Mouse (Mus musculus): ENCODE measurements at regions not wholly inside any gene's neighbourhood (a gene's known extent, or its start where the extent isn't known, plus 50 kb on each side); places are given as distances from the start of the nearest gene placed in this dataset.
A peak's percentile ranks its signal among the peaks of the same experiment; 100 is the strongest.
"Not testable (repeated sequence)": the region's sequence is repeated elsewhere in the genome, so short reads cannot be mapped to it uniquely, and the experiment has no call there.

DNA sequence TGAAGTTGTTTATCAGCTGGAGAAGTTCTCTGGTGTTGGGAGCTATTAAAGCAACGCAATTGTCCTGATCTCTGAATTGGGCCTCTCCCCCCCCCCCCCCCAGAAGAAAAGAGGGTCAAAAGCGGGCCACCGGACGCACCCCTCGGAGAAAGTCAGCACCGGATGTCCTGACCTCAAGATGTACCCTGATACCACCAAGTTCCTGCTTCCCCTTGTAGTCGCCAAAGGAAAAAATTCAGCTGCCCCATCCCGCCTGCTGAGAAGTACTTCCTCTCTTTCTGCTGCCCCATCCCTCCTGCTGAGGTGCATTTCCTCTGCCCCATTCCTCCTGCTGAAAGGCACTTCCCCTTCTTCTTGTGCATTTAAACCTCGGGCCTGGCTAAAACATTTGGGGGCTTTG lies 1191.1 kb upstream of the 1700008P02Rik start:
- not testable (repeated sequence) for H3K27me3 ChIP-seq (ENCODE audit: control insufficient read depth, insufficient read depth, low read depth, low read length); ATAC-seq (ENCODE audit: low read depth); H3K4me2 ChIP-seq (ENCODE audit: low read depth, low read length); H3K4me1 ChIP-seq (replicated peaks; ENCODE audit: control insufficient read depth, insufficient read depth, low read length); H3K27ac ChIP-seq (ENCODE audit: low read length); H3K36me3 ChIP-seq (ENCODE audit: control insufficient read depth, insufficient read depth, low read length); H3K9ac ChIP-seq (ENCODE audit: low read length); H3K4me3 ChIP-seq (ENCODE audit: low read length); H3K9me3 ChIP-seq (ENCODE audit: control insufficient read depth, low read length)
- 89% methylated on average over 9 of the region's 9 CpGs for WGBS

- H3K9ac ChIP-seq (ENCODE audit: low read length); H3K4me1 ChIP-seq (replicated peaks; ENCODE audit: control insufficient read depth, insufficient read depth, low read length); H3K27me3 ChIP-seq (ENCODE audit: control insufficient read depth, insufficient read depth, low read depth, low read length); H3K4me3 ChIP-seq (ENCODE audit: low read length); H3K36me3 ChIP-seq (ENCODE audit: control insufficient read depth, insufficient read depth, low read length); ATAC-seq (ENCODE audit: low read depth); H3K9me3 ChIP-seq (ENCODE audit: control insufficient read depth, low read length); H3K4me2 ChIP-seq (ENCODE audit: low read depth, low read length); H3K27ac ChIP-seq (ENCODE audit: low read length): not testable (repeated sequence)
- WGBS = 71% methylated on average over 2 of the region's 2 CpGs
These were observed 1184.9 kb upstream of the 1700008P02Rik start for GRCm38 (mm10) chr3:7805121-7805520.

DNA sequence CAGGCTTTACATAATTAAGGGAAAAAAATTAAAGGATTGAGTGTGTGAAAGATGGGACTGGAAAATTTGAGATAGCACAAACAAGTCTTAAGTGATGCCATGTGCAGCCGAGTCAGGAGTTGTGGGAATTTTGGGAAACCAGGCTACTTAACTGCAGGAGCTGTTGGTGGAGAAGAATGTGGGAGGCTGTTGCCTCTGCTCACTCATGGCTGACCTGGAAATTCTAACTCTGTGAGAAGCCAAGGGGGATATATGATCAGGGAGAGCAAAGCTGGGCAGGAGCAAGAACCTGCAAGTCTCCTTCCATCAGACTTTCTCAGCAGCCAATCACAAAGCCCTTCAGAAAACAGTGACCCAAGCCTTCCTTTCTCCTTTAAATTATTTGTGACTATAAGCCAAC lies 1184.0 kb upstream of the 1700008P02Rik start:
- H3K4me1 ChIP-seq (replicated peaks; ENCODE audit: control insufficient read depth, insufficient read depth, low read length) = no peaks in the 10 kb centered on the region
- no peaks in the 10 kb centered on the region for H3K36me3 ChIP-seq (ENCODE audit: control insufficient read depth, insufficient read depth, low read length)
- no peak overlapping the region for H3K4me3 ChIP-seq (ENCODE audit: low read length)
- no peaks in the 10 kb centered on the region for H3K9me3 ChIP-seq (ENCODE audit: control insufficient read depth, low read length)
- H3K27me3 ChIP-seq (ENCODE audit: control insufficient read depth, insufficient read depth, low read depth, low read length) = no peaks in the 10 kb centered on the region
- ATAC-seq (ENCODE audit: low read depth) = no peak
- H3K9ac ChIP-seq (ENCODE audit: low read length) = no peak overlapping the region
- H3K27ac ChIP-seq (ENCODE audit: low read length) = no peak overlapping the region
- WGBS = 67% methylated on average over 1 of the region's 1 CpGs
- no peak overlapping the region for H3K4me2 ChIP-seq (ENCODE audit: low read depth, low read length)

GRCm38 (mm10) chr3:7799486-7799885 lies 1179.2 kb upstream of the 1700008P02Rik start:
- Histone ChIP-seq H3K27me3 (ENCODE audit: control insufficient read depth, insufficient read depth, low read depth, low read length) (no peaks in the 10 kb centered on the region), H3K4me2 (ENCODE audit: low read depth, low read length) (no peak overlapping the region), H3K9ac (ENCODE audit: low read length) (no peak overlapping the region), H3K4me1 (replicated peaks; ENCODE audit: control insufficient read depth, insufficient read depth, low read length) (no peaks in the 10 kb centered on the region), H3K9me3 (ENCODE audit: control insufficient read depth, low read length) (no peaks in the 10 kb centered on the region), H3K4me3 (ENCODE audit: low read length) (no peak overlapping the region), H3K27ac (ENCODE audit: low read length) (no peak overlapping the region), H3K36me3 (ENCODE audit: control insufficient read depth, insufficient read depth, low read length) (no peaks in the 10 kb centered on the region)
- no peak for ATAC-seq (ENCODE audit: low read depth)
- 80% methylated on average over 4 of the region's 4 CpGs for WGBS

- Histone ChIP-seq H3K4me1 (replicated peaks; ENCODE audit: control insufficient read depth, insufficient read depth, low read length) (no peaks in the 10 kb centered on the region), H3K9me3 (ENCODE audit: control insufficient read depth, low read length) (no peaks in the 10 kb centered on the region), H3K36me3 (ENCODE audit: control insufficient read depth, insufficient read depth, low read length) (no peaks in the 10 kb centered on the region), H3K9ac (ENCODE audit: low read length) (no peak overlapping the region), H3K4me3 (ENCODE audit: low read length) (no peak overlapping the region), H3K27me3 (ENCODE audit: control insufficient read depth, insufficient read depth, low read depth, low read length) (no peaks in the 10 kb centered on the region), H3K4me2 (ENCODE audit: low read depth, low read length) (no peak overlapping the region), H3K27ac (ENCODE audit: low read length) (no peak overlapping the region)
- 80% methylated on average over 5 of the region's 5 CpGs for WGBS
- no peak for ATAC-seq (ENCODE audit: low read depth)
These were observed 1167.4 kb upstream of the 1700008P02Rik start for GRCm38 (mm10) chr3:7787665-7788064.

- H3K4me3 ChIP-seq (ENCODE audit: low read length) = no peak overlapping the region
- WGBS = 89% methylated on average over 2 of the region's 2 CpGs
- no peak for ATAC-seq (ENCODE audit: low read depth)
These were observed 1164.9 kb upstream of the 1700008P02Rik start for GRCm38 (mm10) chr3:7785096-7785495.

DNA sequence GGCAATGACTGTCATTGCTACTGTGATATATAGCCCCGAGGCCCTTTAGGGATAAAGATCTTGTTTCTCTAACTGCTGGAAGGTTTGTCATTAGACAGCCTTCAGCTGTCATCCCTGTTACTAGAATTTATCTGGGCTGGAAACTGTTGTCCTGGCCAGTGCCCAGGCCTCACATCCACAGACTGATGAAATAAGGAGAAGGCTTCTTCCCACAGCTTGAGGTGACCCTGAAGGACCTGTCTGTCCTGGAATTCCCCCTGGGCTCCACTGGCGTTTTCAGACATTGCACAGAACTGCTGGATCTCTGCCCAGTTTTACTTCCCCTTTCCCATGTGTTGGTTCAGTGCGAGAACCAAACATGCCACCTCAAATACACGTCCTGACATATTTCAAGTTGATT lies 1135.2 kb upstream of the 1700008P02Rik start:
- H3K4me3 ChIP-seq (ENCODE audit: low read length) = no peak overlapping the region
- WGBS = 23% methylated on average over 4 of the region's 4 CpGs
- H3K4me1 ChIP-seq (replicated peaks; ENCODE audit: control insufficient read depth, insufficient read depth, low read length) = no peaks in the 10 kb centered on the region
- ATAC-seq (ENCODE audit: low read depth) = peak; percentile 69; the same call in 1 of the 2 replicates
- H3K36me3 ChIP-seq (ENCODE audit: control insufficient read depth, insufficient read depth, low read length) = no peaks in the 10 kb centered on the region
- H3K27me3 ChIP-seq (ENCODE audit: control insufficient read depth, insufficient read depth, low read depth, low read length) = no peaks in the 10 kb centered on the region
- no peaks in the 10 kb centered on the region for H3K9me3 ChIP-seq (ENCODE audit: control insufficient read depth, low read length)
- no peak overlapping the region for H3K9ac ChIP-seq (ENCODE audit: low read length)
- no peak overlapping the region for H3K4me2 ChIP-seq (ENCODE audit: low read depth, low read length)
- no peak overlapping the region for H3K27ac ChIP-seq (ENCODE audit: low read length)

More at GRCm38 (mm10) chr3:7785096-7785495, 1164.9 kb upstream of the 1700008P02Rik start:
- Histone ChIP-seq H3K27ac (ENCODE audit: low read length) (no peak overlapping the region), H3K9ac (ENCODE audit: low read length) (no peak overlapping the region), H3K9me3 (ENCODE audit: control insufficient read depth, low read length) (no peaks in the 10 kb centered on the region), H3K27me3 (ENCODE audit: control insufficient read depth, insufficient read depth, low read depth, low read length) (no peaks in the 10 kb centered on the region), H3K4me2 (ENCODE audit: low read depth, low read length) (no peak overlapping the region), H3K36me3 (ENCODE audit: control insufficient read depth, insufficient read depth, low read length) (no peaks in the 10 kb centered on the region), H3K4me1 (replicated peaks; ENCODE audit: control insufficient read depth, insufficient read depth, low read length) (no peaks in the 10 kb centered on the region)

DNA sequence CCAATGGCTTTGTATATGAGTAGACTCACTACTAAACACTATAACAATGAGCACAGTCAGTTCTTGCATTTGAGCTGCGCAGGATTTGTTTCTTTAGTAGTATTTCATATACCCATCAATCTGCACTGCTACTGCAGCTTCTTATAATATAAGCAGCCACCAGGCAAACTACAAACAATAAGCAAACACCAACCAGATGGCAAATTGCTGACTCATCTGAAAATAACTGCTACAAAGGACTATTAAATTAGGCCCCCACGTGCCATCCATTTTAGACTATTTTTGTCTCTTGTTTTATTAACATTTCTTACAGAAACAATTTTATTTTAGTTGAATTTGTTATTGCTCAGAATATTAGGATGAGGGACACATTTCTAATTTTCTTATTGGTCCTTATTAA lies 1093.5 kb upstream of the 1700008P02Rik start:
- WGBS = 87% methylated on average over 2 of the region's 2 CpGs

DNA sequence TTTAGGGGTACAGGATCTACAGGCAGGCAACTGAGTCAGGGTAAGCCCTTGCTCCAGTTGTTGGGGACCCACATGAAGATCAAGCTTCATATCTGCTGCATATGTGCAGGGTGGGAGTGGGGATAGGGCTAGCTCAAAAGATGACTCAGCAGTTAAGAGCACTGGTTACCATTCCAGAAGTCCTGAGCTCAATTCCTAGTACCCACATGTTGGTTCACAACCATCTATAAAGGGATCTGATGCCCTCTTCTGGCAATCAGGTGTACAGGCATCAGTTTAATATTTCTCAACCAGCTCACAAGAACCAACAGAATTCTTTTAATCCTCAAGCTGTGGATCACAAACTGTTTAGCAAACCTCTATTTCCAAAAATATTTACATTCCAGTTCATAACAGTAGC lies 1092.9 kb upstream of the 1700008P02Rik start:
- no peak for ATAC-seq (ENCODE audit: low read depth)

More for the DNA sequence above, 1093.5 kb upstream of the 1700008P02Rik start:
- no peaks in the 10 kb centered on the region for H3K27me3 ChIP-seq (ENCODE audit: control insufficient read depth, insufficient read depth, low read depth, low read length)
- no peaks in the 10 kb centered on the region for H3K36me3 ChIP-seq (ENCODE audit: control insufficient read depth, insufficient read depth, low read length)
- ATAC-seq (ENCODE audit: low read depth) = no peak
- H3K4me1 ChIP-seq (replicated peaks; ENCODE audit: control insufficient read depth, insufficient read depth, low read length) = no peaks in the 10 kb centered on the region
- H3K9ac ChIP-seq (ENCODE audit: low read length) = no peak overlapping the region
- H3K4me3 ChIP-seq (ENCODE audit: low read length) = no peak overlapping the region
- H3K4me2 ChIP-seq (ENCODE audit: low read depth, low read length) = no peak overlapping the region
- no peaks in the 10 kb centered on the region for H3K9me3 ChIP-seq (ENCODE audit: control insufficient read depth, low read length)
- H3K27ac ChIP-seq (ENCODE audit: low read length) = no peak overlapping the region

GRCm38 (mm10) chr3:7712466-7712865 lies 1092.2 kb upstream of the 1700008P02Rik start:
- WGBS = 75% methylated on average over 2 of the region's 2 CpGs

More for the DNA sequence above, 1092.9 kb upstream of the 1700008P02Rik start:
- no peaks in the 10 kb centered on the region for H3K36me3 ChIP-seq (ENCODE audit: control insufficient read depth, insufficient read depth, low read length)
- no peaks in the 10 kb centered on the region for H3K9me3 ChIP-seq (ENCODE audit: control insufficient read depth, low read length)
- H3K27me3 ChIP-seq (ENCODE audit: control insufficient read depth, insufficient read depth, low read depth, low read length) = no peaks in the 10 kb centered on the region
- no peak overlapping the region for H3K9ac ChIP-seq (ENCODE audit: low read length)
- H3K27ac ChIP-seq (ENCODE audit: low read length) = no peak overlapping the region
- H3K4me3 ChIP-seq (ENCODE audit: low read length) = no peak overlapping the region
- H3K4me2 ChIP-seq (ENCODE audit: low read depth, low read length) = no peak overlapping the region
- no peaks in the 10 kb centered on the region for H3K4me1 ChIP-seq (replicated peaks; ENCODE audit: control insufficient read depth, insufficient read depth, low read length)

More at GRCm38 (mm10) chr3:7712466-7712865, 1092.2 kb upstream of the 1700008P02Rik start:
- H3K4me3 ChIP-seq (ENCODE audit: low read length) = no peak overlapping the region
- H3K9ac ChIP-seq (ENCODE audit: low read length) = no peak overlapping the region
- H3K9me3 ChIP-seq (ENCODE audit: control insufficient read depth, low read length) = no peaks in the 10 kb centered on the region
- H3K4me2 ChIP-seq (ENCODE audit: low read depth, low read length) = no peak overlapping the region
- ATAC-seq (ENCODE audit: low read depth) = no peak
- H3K36me3 ChIP-seq (ENCODE audit: control insufficient read depth, insufficient read depth, low read length) = no peaks in the 10 kb centered on the region
- no peak overlapping the region for H3K27ac ChIP-seq (ENCODE audit: low read length)
- H3K4me1 ChIP-seq (replicated peaks; ENCODE audit: control insufficient read depth, insufficient read depth, low read length) = no peaks in the 10 kb centered on the region
- no peaks in the 10 kb centered on the region for H3K27me3 ChIP-seq (ENCODE audit: control insufficient read depth, insufficient read depth, low read depth, low read length)

All from lung, embryonic 16.5 days (tissue).